Mouse (Mus musculus) myocyte (in vitro differentiated cells): ENCODE measurements around the gene Cpn1. TPM values are rescaled to one million over a fixed set of nuclear protein-coding genes. Genes with fewer than 3 reads are reported as not detected.

Experiments used
- H3K27me3 ChIP-seq: one replicate; pipeline ENCODE4 v1.6.1; 2011; ENCODE audit not compliant: control insufficient read depth, insufficient read depth, insufficient read length
- H3K36me3 ChIP-seq: one replicate; pipeline ENCODE4 v1.6.1; 2011; ENCODE audit not compliant: control insufficient read depth, insufficient read depth
- H3K4me2 ChIP-seq: one replicate; pipeline ENCODE4 v1.6.1; 2011; ENCODE audit warnings: low read depth, control low read depth
- H3K4me3 ChIP-seq: one replicate; pipeline ENCODE4 v1.5.1; 2011; ENCODE audit warnings: mild to moderate bottlenecking, control low read depth, moderate library complexity
- H3K79me2 ChIP-seq: one replicate; pipeline ENCODE4 v1.6.1; 2011; ENCODE audit not compliant: control insufficient read depth, insufficient read depth
- H3ac ChIP-seq: one replicate; pipeline ENCODE4 v1.6.1; 2011; ENCODE audit not compliant: control insufficient read depth, insufficient read length
- CEBPB ChIP-seq: IDR thresholded peaks from 2 replicates; pipeline ENCODE4 v1.6.1; 2011; ENCODE audit warnings: mild to moderate bottlenecking, moderate library complexity; ENCODE audit not compliant: poor library complexity, insufficient read depth, severe bottlenecking
- E2F4 ChIP-seq: IDR thresholded peaks from one replicate; pipeline ENCODE4 v1.6.1; 2011; ENCODE audit warnings: mild to moderate bottlenecking, control low read depth, moderate library complexity; ENCODE audit not compliant: insufficient read depth
- MAX ChIP-seq: IDR thresholded peaks from one replicate; pipeline ENCODE4 v1.6.1; 2011; ENCODE audit warnings: low read depth, mild to moderate bottlenecking, control low read depth
- MYOD1 ChIP-seq, 3 experiments: IDR thresholded peaks; one replicate each; pipeline ENCODE4 v1.6.1; 2011; ENCODE audit warnings: control low read depth in 2 of 3, low read depth in 2 of 3, mild to moderate bottlenecking in 2 of 3, moderate library complexity in 1 of 3; ENCODE audit not compliant: insufficient read length in 2 of 3, control insufficient read depth in 1 of 3
- MYOG ChIP-seq, 3 experiments: IDR thresholded peaks; one replicate each; pipeline ENCODE4 v1.6.1; 2011; ENCODE audit warnings: control low read depth in 2 of 3, low read depth in 2 of 3, mild to moderate bottlenecking in 2 of 3; ENCODE audit not compliant: insufficient read length in 2 of 3, control insufficient read depth in 1 of 3, insufficient read depth in 1 of 3
- POLR2A ChIP-seq: IDR thresholded peaks from one replicate; pipeline ENCODE4 v1.6.1; 2011; ENCODE audit warnings: low read depth, mild to moderate bottlenecking, control low read depth, moderate library complexity; ENCODE audit not compliant: insufficient read length
- POLR2AphosphoS2 ChIP-seq: IDR thresholded peaks from one replicate; pipeline ENCODE4 v1.6.1; 2011; ENCODE audit warnings: low read depth, control low read depth; ENCODE audit not compliant: insufficient read length
- REST ChIP-seq: IDR thresholded peaks from one replicate; pipeline ENCODE4 v1.6.1; 2011; ENCODE audit warnings: mild to moderate bottlenecking, control low read depth, moderate library complexity; ENCODE audit not compliant: insufficient read depth, insufficient read length
- SRF ChIP-seq: IDR thresholded peaks from one replicate; pipeline ENCODE4 v1.6.1; 2011; ENCODE audit warnings: low read depth; ENCODE audit not compliant: control insufficient read depth, insufficient read length
- TCF12 ChIP-seq: IDR thresholded peaks from one replicate; pipeline ENCODE4 v1.6.1; 2011; ENCODE audit warnings: mild to moderate bottlenecking, control low read depth; ENCODE audit not compliant: poor library complexity, insufficient read depth, severe bottlenecking
- TCF3 ChIP-seq: IDR thresholded peaks from one replicate; pipeline ENCODE4 v1.6.1; 2011; ENCODE audit warnings: low read depth, control low read depth; ENCODE audit not compliant: insufficient read length
- USF1 ChIP-seq: IDR thresholded peaks from one replicate; pipeline ENCODE4 v1.6.1; 2011; ENCODE audit warnings: low read depth, mild to moderate bottlenecking, control low read depth, moderate library complexity
- polyA plus RNA-seq: library from polyadenylated mRNA; unstranded; fragments of >200 nt; fragmentation: generic; extraction: Trizol; gene quantifications from one replicate; pipeline ENCODE4 v1.2.1, GENCODE M21; 2012; ENCODE audit warnings: missing spikeins

The Cpn1 gene
- polyA plus RNA-seq, 1 experiment: not detected

- TF ChIP-seq MYOD1 (IDR thresholded peaks at IDR 0.05; ENCODE audit: control insufficient read depth in 1 of 3, insufficient read length in 2 of 3, low read depth in 2 of 3) (no peak), MYOG (IDR thresholded peaks at IDR 0.05; ENCODE audit: control insufficient read depth in 1 of 3, insufficient read depth in 1 of 3, insufficient read length in 2 of 3, low read depth in 2 of 3) (no peak), CEBPB (no peak), POLR2A (no peak), POLR2AphosphoS2 (no peak), REST (no peak), TCF12 (no peak), SRF (no peak), E2F4 (no peak), TCF3 (no peak), MAX (no peak), USF1 (no peak)
- Histone ChIP-seq H3K79me2 (no peaks in the 10 kb centered on the region), H3K4me3 (no peak overlapping the region), H3K27me3 (no peaks in the 10 kb centered on the region), H3ac (no peak overlapping the region), H3K36me3 (no peaks in the 10 kb centered on the region), H3K4me2 (peak overlapping the region; percentile 39)
Measured at GRCm38 (mm10) chr19:44000061-44000460, 13.7 kb upstream of the Cpn1 start.

GRCm38 (mm10) chr19:43998802-43999527 lies 12.6 kb upstream of the Cpn1 start:
- TF ChIP-seq TCF12: no peak
- no peak for TF ChIP-seq E2F4
- no peak overlapping the region for H3K4me3 ChIP-seq
- H3K4me2 ChIP-seq: no peak overlapping the region
- H3K79me2 ChIP-seq: no peaks in the 10 kb centered on the region
- H3K36me3 ChIP-seq: no peaks in the 10 kb centered on the region
- H3K27me3 ChIP-seq: no peaks in the 10 kb centered on the region
- no peak overlapping the region for H3ac ChIP-seq

DNA sequence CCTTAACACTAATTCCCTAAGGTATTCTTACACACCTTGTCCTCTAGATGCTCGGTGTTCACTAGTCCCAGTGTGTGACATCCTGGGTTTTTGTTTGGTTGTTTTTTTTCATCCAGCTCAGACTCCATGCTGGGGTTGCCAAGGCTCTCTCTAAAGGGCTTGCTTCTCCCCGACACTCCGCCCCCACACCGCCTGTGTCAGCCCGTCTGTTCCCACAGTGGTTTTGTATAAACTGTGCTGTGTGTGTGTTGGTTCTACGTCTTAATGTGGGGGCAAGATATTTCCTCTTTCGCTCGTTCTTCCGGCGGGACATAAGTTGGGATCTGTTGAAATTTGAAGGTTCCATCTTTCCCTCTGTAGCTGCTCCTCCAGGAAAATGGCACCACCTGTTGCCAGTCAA lies 11.7 kb upstream of the Cpn1 start:
- Histone ChIP-seq H3K79me2 (no peaks in the 10 kb centered on the region), H3K27me3 (no peaks in the 10 kb centered on the region), H3K4me3 (no peak overlapping the region), H3K36me3 (no peaks in the 10 kb centered on the region), H3ac (no peak overlapping the region), H3K4me2 (no peak overlapping the region)
- no peak for TF ChIP-seq REST

GRCm38 (mm10) chr19:43995427-43995826 lies 9.1 kb upstream of the Cpn1 start:
- TF ChIP-seq MAX: no peak
- TF ChIP-seq TCF3: no peak
- TF ChIP-seq MYOG (IDR thresholded peaks at IDR 0.05; ENCODE audit: control insufficient read depth in 1 of 3, insufficient read depth in 1 of 3, insufficient read length in 2 of 3, low read depth in 2 of 3): no peak
- no peak for TF ChIP-seq USF1
- no peak for TF ChIP-seq CEBPB
- TF ChIP-seq REST: no peak
- TF ChIP-seq SRF: no peak
- TF ChIP-seq E2F4: no peak
- TF ChIP-seq POLR2A: no peak
- no peak for TF ChIP-seq POLR2AphosphoS2
- TF ChIP-seq MYOD1 (IDR thresholded peaks at IDR 0.05; ENCODE audit: control insufficient read depth in 1 of 3, insufficient read length in 2 of 3, low read depth in 2 of 3): no peak
- TF ChIP-seq TCF12: no peak
- H3K79me2 ChIP-seq: no peaks in the 10 kb centered on the region
- no peak overlapping the region for H3ac ChIP-seq
- H3K4me3 ChIP-seq: no peak overlapping the region
- H3K27me3 ChIP-seq: no peaks in the 10 kb centered on the region
- H3K4me2 ChIP-seq: no peak overlapping the region
- H3K36me3 ChIP-seq: no peaks in the 10 kb centered on the region

DNA sequence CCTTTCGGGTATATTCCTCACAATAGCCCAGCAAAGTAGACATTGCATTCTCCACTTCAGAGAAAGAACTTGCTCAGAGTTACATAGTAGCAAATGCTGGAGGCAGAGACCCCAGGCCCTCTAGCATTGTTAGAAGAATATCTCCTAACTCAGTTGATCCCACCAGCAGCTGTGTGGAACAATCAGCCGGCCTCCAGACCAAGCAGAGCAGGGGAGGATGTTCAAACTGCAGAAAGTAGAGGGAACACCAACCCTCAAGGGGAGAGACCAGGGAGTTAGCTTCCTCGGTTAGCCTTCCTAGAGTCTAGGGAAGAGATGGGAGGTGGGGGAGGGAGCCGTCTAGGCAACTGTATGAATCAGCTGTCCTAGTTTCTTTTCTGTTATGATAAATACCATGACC lies 6.1 kb upstream of the Cpn1 start:
- Histone ChIP-seq H3K27me3 (no peaks in the 10 kb centered on the region), H3K79me2 (no peaks in the 10 kb centered on the region)
- TF ChIP-seq REST: no peak
- TF ChIP-seq MYOG (IDR thresholded peaks at IDR 0.05; ENCODE audit: control insufficient read depth in 1 of 3, insufficient read depth in 1 of 3, insufficient read length in 2 of 3, low read depth in 2 of 3): no peak
- TF ChIP-seq TCF3: no peak
- no peak for TF ChIP-seq E2F4
- no peak for TF ChIP-seq SRF
- no peak for TF ChIP-seq POLR2A
- no peak for TF ChIP-seq MYOD1 (IDR thresholded peaks at IDR 0.05; ENCODE audit: control insufficient read depth in 1 of 3, insufficient read length in 2 of 3, low read depth in 2 of 3)
- no peak for TF ChIP-seq USF1

More for the DNA sequence above, 6.1 kb upstream of the Cpn1 start:
- H3ac ChIP-seq: no peak overlapping the region
- H3K36me3 ChIP-seq: no peaks in the 10 kb centered on the region
- no peak overlapping the region for H3K4me3 ChIP-seq
- no peak overlapping the region for H3K4me2 ChIP-seq
